Mouse (Mus musculus) heart, adult 18-20 months (tissue): Measurements from ENCODE around the gene Acer3. TPM values are rescaled to one million over a fixed set of nuclear protein-coding genes. Genes with fewer than 3 reads are reported as not detected.

Experiments used
- DNase-seq, 2 experiments: peaks; one replicate each; pipeline ENCODE4 v3.0.0; 2021 to 2022; ENCODE audit warnings: mixed read lengths in 1 of 2
- total RNA-seq, 2 experiments: library from RNA; stranded (reverse); gene quantifications; 2 replicates each; pipeline ENCODE4 v1.2.3; 2021

Gene Acer3
- total RNA-seq, 2 experiments from 2014 or later: 10.1 to 11.7 TPM

GRCm38 (mm10) chr7:98178560-98179231, 142.3 kb downstream of the Acer3 start:
- no peak for DNase-seq

DNA sequence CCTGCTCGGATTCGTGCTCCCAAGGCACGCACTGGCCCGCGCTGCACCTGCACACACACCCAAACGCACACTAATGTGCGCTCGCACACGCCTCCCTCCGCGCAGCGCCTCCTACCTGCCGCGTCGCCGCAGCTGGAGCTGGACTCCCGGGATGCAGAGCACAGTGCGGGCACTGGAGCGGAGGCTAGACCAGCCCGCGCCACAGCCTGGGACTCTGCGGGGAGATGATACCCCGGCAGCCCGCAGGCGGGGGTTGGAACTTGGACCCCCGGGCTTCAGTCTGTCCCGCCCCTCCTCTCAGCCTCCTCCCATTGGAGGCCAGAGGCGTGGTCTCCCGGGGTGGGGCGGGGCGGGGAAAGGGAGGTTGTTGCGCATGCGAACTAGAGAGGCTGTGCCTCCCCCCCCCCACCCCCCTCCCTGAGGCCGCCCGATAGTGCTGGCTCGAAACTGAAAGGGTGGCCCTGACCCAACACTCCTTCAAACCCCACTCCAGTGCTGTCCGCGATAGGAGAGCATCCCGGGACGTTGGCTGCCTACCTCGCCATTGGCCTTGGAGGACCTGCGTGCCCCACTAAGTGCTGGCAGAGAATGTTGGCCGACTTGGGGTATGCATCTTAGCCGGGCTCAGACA, 143.0 kb downstream of the Acer3 start, which contains the start of gene Capn5:
Capn5 (minus strand) TSS at position 346 of the 631 bp plus-strand sequence.
- peak; percentile 82 for DNase-seq

- no peak for DNase-seq
Measured at GRCm38 (mm10) chr7:98177566-98177928, 143.5 kb downstream of the Acer3 start.

GRCm38 (mm10) chr7:98177071-98177485, 143.9 kb downstream of the Acer3 start:
- no peak for DNase-seq

GRCm38 (mm10) chr7:98176322-98177070, 144.5 kb downstream of the Acer3 start:
- DNase-seq: no peak

DNA sequence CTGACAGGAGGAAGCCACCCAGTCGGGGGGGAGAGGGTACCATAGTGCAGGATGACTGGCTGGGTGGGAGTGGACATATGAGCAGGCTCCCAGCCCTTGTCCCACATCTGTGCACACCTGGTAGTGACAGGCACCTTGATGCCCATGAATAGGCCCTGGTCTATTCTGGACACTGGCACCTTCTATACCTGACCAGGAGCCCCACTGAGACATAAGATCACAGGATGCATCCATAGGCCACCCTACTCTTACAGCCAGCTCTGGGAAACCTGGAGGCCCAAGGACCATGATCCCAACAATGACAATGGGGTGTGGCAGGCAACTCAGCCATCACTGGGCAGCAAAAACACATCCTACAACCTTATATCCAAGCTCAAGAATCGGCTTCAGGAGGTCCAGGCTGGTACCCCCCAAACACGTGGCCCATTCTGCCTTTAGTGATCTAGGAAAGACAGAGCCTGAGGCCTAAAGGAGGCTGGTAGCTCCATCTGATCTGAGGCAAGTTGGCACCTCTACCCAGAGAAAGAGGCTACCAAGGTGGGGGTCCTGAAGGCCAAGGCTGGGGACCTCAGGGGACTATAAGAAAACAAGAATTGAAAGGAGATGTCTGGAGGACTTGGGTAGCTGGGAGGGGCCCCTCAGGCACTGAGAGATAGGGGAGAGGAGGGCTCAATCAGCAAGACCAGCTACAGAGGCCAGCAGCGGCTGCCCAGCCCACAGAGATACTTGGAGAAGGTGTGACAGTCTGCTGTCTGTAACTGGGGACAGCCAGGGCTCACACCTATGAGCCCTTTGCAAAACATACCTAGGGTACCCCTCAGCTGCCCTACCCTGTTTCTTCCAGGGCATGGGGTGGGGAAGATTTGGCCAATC, 145.9 kb downstream of the Acer3 start:
- no peak for DNase-seq

GRCm38 (mm10) chr7:98173408-98173807, 147.6 kb downstream of the Acer3 start:
- no peak for DNase-seq

DNA sequence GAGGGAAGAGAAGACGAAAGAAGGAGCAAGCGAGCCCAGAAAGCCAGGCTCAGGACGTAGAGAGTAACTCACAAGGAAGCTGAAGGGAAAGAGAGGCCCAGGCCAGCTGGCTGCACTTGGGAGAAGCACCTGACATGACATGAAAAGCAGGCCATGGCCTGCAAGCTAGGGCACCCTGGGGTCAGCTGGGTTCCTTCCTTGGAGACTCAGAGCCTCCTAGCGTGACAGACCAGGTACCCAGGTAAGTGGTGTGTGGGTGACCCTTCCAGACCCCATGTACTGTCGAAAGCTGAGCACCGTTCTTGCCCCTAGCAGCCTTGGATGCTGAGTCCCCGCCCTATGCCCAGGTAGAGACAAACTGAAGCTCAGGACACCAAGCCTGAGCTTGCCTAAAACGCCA, 148.3 kb downstream of the Acer3 start:
- DNase-seq: no peak

- peak; percentile 77 to 86 for DNase-seq
Measured at GRCm38 (mm10) chr7:98171141-98172073, 149.6 kb downstream of the Acer3 start.

DNA sequence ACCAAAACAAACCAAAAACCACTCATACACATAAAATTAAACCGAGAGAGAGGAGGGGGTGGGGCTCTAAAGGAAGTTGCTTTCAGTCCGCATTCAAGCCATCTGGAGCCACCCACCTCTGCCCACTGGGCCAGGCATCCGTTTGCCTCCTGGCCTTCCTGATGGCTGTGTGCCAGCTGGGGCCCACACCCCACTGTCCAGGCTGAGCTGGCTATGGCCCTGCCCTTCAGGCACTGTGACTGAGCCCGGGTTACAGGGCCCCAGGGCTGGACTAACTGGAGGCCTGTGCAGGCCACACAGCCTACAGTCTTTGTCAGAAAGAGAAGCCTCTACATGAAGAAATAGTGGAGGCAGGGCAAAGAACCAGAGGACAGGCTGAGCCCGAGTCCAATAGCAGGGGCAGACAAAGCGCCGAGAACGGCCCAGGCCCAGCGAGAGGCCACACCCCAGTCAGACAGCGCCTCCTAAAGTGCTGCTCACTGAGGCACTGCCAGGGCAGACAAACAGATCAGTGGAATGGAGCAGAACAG, 155.9 kb downstream of the Acer3 start:
- DNase-seq: peak; percentile 40 to 52

- DNase-seq: no peak
Measured at GRCm38 (mm10) chr7:98164382-98164998, 156.5 kb downstream of the Acer3 start.

DNA sequence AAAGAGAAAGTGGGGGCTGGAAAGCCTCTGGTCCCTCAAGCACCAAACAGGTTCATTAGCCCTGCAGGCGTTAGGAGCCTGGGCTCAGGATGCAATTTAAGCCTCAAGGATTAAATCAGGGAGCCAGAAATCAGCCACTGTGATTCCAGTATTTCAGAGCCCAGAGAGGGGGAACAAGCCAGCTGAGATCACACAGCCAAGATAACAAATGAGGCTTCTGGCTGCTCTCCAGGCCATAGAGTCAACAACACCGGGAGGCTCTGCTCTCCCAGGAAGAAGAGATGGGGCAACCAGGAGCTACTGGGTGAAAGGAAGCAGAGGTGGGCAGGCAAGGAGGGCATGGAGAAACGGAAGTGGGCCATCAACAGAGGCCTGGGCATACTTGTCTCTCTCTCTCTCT, 157.3 kb downstream of the Acer3 start:
- peak in 1 of 2 experiments; percentile 35 for DNase-seq

DNA sequence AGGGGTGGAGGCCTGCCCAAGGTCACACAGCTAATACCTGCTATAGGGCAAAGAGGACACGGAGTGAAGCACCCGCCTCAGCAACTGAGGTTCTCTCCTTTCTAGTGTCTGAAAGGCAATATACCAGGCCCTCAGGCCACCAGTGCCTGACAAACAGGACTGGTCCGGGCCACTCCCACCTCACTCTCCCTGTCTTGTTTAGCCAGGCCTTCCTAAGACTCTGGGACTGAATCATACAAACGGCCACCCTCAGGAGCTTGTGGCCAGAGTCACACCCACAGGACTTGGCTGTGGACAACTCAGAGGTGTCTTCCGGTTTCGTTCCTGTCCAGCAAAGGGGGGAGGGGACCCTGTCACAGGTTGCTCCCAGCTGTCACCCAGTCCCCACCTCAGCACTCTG, 158.8 kb downstream of the Acer3 start:
- no peak for DNase-seq

- DNase-seq: peak in 1 of 2 experiments; percentile 27
Measured at GRCm38 (mm10) chr7:98160041-98160740, 160.8 kb downstream of the Acer3 start.

DNA sequence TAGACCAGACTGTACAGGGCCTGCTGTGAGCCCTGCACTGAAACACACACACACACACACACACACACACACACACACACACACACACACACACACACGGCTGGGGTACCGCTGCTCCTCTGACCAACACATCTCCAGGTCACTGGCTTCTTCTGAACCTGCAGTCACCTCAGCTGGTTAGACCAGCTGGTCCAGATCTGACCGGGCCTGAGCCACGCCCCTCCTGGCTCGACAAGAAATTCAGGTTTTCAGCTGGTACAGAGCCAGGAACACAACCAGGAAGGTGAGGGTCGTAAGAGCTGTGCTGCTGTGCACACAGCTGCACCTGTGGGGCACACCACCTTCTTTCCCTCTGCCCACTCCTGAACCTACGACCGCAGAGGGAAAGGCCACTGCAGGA, 162.5 kb downstream of the Acer3 start:
- no peak for DNase-seq

DNA sequence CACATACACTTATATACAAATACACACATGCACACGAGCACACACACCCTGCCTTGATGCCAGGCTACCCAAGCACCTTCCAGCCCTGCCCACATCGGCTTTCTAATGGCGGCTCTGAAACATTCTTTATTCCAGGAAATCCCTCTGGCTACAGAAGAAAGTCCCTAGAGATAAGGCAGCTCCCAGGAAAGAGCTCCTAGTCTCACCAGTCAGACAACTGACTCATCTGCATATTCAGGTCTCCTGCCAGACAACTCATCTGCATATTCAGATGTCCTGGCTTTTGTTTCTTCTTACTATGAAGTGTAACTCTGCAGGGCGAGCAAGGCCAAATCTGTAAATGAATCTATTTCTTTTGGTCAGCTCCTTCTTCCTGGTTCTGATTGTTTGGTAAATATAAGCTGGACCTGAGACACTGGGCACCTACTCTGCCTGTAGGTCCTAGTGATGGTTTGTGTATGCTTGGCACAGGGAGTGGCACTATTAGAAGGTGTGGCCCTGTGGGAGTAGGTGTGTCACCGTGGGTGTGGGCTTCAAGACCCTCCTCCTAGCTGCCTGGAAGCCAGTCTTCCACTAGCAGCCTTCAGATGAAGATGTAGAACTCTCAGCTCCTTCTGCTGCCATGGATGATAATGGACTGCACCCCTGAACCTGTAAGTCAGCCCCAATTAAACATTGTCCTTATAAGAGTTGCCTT, 163.2 kb downstream of the Acer3 start:
- no peak for DNase-seq
